Mouse (Mus musculus) liver (tissue): ENCODE data around the gene Hecw1.

ENCODE experiments used
- DNase-seq: peaks from one replicate; pipeline ENCODE4 v3.0.0-alpha.2; 2020; ENCODE audit warnings: mixed read lengths

Gene Hecw1

DNA sequence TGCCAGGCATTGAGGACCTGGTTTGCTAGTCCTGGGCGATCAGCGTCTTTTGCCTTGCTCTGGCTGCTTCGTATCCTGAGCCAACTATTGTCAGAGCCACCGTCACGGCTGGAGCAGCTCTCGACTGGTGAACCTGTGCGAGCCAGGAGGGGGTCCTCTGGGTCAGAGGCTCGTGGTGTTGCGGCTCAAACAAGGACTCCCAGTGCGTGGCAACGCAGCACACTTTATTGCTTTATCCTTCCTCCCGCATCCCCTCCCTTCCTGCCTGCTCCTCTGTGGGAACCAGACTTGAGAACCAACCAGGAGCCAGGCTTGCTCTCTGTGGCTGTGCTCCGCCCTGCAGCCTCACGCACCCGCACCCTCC, at the start of gene Hecw1:
TSS of gene Hecw1 (minus strand) at position 323 of the 364 bp plus-strand sequence.
- DNase-seq, result no peak

DNA sequence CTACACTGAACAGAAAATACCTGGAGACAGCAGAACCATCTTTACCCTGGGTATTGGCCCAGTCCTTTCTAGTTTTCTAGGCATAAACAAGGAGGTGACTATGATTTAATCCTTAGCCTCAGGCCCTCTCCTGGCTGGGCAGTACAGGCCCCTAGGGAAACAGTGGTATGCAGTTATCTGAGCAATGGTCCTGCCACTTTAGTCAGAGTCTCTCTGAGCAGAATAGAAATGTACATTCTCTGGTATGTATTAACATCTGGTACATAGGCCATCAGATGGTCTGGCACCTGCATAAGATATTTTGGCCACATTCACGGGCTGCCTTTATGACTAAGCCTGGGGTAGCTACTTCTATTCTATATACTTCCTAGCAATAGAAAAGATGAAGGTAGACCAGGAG, 38.3 kb upstream of the Hecw1 start:
- no peak for DNase-seq

DNA sequence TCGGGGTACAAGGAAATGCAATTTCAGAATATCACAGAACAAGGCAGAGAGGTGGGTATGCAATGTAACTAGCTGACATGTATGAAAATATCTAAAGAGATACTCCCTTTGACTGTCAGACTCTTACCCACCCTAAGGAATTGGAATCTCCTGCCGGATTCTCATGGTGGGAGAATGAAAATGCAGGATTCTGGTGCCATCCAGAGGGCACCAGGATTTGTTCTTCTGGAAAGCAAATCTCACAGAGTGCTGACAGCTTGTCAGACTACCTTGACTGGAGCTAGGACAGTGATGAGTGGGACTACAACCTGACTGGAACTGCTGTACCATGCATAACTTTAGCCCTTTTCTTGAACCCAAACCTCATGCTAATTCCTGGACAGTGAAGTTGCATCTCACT, 29.6 kb upstream of the Hecw1 start:
- no peak for DNase-seq

DNA sequence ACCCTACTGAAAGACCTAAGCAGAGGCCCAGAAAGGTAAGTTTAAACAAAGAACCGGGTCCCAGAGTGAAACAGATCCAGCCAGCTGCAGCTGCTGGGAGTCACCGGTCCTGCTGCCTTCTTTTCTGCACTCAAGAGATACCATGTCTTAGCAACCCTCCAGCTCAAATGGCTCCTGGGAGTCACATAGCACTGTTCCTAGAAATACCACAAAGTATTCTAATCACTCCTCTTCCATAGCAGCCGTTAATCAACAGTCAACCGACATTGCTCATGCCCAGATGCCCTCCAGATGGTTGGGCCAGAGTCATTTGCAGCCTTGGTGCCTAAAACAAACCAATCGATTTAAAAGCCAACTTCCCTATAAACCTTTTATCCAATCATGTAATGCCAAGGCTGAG, 19.8 kb upstream of the Hecw1 start:
- DNase-seq, result no peak

DNA sequence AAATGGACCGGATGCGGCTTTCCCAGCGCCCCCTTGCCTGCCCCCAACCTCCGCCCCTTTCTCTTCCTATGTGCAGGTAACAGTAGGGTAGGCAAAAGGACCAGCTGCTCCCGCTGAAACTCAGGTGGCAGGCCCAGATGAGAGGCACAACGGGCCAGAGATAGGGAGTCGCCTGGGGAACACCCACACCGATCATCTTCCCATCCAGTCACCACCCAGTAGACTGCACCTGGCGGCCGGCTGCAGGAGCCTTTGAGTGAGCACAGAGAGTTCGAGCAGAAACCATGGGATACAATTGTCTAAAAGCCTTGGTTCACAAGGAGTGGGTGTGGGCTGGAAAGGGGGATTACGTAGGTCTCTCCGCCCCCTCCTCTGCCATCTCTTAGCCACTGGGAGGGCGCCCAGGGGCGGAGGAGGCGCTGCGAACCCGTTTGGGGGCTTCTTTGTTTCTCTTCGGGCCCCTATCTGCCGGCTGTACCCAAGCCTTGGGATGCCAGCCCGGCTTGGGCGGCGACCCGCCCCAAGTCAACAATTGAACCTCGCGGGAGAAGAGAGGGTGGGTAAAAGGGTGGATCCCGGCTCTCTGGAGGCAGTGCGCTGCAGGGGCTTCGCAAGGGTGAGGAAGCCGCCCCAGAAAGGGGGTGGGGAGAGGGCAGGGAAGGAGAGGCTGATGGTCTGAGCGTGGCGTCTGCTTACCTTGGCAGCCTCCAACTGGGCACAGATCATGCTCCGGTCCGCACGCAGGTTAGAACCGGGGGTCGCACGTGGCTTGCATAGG, 711 bp downstream of the Hecw1 start:
- DNase-seq, result peak; percentile 21

DNA sequence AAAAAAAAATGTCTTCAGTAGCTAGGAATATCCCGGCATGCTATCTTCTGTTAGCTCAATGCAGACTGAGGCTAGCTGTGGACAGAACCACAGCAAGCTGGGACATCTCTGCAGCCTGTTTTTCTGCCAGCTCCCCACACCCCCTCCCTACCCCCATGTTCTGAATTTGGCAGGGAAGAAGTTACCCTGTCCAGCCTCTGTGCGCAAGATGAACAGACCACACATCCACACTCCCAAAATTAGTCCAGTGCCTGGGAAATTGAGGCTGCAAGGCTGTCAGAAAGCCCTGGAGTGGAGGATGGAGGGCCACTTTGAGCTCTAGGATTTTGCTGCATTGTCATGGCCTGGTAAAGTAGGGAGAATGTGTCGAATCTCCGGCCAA, 1.3 kb downstream of the Hecw1 start:
- DNase-seq, result no peak

DNA sequence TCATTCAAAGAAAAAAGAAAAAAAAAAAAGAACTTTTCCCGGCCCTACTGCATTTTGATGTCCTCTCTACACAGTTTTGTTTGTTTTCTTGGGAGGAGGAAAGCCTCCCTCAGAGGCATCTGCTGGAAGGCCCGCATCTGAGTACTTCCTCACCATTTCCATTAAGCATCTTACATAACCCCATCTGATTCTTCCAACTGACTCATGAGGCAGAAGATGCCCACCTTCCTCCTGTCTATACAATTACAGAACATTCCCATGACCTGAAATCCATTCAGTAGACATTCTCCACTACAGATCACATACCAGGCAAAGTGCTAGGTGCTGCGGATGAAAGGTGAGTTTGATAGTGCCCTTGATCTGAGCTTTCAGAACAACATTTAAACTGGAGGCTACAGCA, 3.4 kb downstream of the Hecw1 start:
- no peak for DNase-seq

DNA sequence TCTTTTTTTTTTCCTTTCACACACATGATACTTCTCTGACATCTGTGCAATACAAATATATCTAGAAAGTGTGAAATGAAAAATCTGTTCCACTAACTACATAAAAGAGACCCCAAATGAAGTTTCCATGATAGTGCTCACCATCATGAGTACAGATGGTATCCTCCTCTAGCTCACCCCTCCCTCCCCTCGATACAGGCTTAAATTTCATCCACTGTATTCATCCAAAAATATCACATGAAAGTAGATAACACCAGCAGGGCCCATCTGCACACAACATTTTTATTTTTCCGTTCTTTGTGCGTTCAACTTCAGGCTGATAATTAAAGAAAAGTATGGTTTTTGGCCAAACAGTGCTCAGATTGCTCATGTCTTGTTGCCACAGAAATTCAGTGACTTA, 5.5 kb downstream of the Hecw1 start:
- no peak for DNase-seq

DNA sequence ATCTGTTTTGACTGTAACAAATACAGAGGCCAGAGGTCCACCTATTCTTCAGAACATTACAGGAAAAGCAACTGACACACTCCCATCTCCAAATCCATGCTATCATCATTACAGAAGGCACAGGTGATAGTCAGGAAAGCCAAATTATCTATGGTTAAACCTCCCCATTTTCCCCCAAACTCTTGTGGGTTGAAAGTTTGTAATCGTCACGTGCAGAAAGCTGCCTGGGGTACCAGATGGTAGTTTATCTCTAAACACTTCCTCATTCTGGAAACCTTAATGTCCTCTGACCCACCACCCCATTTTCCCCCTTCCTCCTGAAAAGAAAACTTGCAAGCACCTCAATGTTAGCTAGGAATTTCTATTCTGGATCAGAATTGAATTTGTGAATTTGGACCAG, 7.9 kb downstream of the Hecw1 start:
- DNase-seq, result no peak

DNA sequence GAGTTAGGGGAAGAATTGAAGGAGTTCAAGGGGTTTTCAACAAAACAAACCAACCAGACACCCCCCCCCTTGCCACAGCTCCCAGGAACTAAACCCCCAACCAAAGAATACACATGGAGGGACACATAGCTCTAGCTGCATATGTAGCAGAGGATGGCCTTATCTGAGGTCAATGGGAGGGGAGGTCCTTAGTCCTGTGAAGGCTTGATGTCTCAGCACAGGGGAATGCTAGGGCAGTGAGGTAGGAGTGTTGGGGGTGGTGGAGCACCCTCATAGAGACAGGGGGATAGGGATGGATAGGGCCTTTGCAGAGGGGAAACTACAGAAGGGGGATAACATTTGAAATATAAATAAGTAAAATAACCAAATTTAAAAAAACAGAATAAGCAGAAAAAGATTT, 9.1 kb downstream of the Hecw1 start:
- no peak for DNase-seq

DNA sequence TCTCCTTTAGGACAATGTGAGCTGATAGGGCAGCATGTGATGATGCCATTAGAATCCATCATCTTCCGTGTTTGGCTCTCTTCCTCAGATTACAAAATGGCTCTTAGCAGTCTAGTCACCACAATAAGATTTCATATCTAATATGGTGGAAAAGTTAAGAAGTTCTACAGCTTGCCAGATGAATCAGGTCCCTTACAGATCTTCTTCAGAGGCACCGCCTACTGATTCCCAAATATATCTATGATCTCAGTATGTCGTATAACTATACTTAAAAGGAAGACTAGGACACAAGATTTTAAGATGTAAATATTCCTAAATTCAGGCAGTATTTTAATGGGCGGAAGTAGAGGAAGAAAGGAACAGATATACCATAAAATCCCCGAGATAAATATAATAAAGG, 16.3 kb downstream of the Hecw1 start:
- no peak for DNase-seq

DNA sequence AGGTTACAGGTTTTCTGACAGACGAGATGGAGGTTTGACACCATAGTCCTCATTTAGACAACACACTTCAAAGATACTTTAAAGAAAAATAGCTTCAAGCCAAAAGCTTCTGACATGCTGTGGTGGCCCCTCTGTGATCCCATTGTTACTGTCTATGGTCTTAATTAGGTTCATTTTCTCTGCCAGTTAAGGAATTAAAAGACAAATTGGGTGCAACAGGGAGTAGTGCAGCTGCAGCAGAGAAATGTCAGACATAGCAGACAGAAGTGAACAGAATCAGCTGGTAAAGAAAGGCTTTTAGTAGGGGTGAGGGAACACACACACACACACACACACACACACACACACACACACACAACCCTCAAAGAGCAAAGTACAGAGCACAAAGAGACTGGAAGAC, 22.8 kb downstream of the Hecw1 start:
- DNase-seq, result no peak

DNA sequence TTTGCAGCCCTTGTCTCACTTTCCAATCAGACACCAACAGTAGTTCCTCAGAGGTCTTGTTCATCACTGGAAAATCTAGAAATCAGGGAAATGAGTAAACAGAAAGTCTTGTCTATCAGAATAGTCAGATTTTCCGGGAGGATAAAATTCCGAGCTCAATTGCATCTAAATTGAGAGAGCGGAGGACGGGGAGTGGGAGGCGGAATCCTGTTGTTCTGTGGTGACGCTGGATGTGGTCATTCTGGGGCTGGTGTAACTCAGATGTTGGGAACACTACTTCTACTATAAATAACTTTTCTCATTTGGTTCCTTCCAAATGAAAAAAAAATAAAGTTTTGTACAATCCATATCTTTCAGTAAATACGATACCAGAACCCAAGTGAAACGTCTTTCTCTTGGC, 24.2 kb downstream of the Hecw1 start:
- DNase-seq, result no peak

DNA sequence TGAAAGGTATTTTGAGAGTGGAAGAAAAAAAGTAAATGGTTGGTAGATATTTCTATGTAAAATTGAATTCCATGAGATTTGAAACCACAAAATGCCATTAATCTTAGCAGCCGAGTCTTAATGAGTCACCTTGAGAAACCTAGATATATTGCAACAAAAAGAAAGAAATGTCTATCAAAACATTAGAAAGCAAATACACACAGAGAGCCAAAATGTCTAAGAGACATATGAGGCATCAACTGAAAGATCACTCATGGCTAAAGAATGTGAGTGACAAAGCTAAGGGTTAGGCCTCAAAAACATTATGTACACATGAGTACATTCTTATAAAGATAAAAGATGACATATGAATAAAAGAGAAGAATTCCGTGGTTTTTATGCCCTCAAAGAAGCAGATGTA, 26.1 kb downstream of the Hecw1 start:
- no peak for DNase-seq

DNA sequence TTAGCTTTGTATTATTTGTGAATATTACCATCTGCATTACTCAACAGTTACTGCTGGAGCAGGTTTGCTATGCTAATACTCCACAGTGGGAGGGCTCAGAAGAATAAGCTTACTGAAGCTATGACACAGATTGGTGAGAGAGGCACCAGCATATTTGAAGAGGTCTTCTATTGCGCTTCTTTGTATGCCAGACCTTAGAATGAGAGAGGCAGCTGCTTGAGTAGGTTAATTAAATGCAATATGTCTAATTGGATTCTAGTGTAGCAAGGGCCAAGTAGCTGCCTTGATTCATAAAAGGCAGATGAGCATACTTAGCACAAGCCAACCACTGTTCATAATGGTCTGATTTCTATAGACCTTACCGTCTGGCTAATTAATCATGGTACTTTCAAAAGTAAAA, 35.2 kb downstream of the Hecw1 start:
- no peak for DNase-seq

DNA sequence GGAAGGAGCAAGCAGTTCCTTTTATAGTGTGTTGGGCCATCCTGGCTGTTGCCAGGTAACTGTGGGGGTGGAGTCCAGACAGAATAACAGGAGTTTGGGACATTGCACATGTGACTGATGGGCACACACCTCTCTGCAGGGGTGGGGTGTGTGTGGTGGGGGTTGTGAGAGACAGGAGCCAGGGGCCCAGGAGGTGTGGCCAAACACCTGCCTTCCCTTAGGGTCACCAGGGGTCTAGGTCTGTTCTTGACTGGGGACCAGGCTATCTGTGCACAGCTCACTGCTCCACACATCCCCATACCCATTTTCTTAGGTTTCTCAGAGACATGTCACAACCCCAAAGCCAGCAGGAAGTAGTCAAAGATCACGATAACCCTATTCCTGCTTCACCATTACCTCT, 51.9 kb downstream of the Hecw1 start:
- DNase-seq, result no peak

DNA sequence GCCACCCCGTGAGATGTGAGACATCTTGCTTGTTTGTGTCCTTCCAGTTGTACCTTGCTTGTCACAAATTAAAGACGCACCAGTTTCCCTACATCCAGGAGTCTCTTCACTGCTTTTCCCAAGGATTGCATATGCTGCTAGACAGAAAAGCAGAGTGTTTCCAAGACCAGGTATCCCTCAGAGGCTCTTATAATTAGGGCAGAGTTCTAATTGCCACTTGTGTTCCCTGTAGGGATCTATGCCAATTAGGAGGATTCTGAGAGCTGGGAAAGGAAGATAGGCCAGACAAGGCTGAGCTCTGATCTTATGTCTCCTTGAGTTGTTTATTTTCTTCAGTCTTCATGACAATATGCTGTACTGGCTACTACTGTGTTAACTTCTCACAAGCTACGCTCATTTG, 55.5 kb downstream of the Hecw1 start:
- no peak for DNase-seq

DNA sequence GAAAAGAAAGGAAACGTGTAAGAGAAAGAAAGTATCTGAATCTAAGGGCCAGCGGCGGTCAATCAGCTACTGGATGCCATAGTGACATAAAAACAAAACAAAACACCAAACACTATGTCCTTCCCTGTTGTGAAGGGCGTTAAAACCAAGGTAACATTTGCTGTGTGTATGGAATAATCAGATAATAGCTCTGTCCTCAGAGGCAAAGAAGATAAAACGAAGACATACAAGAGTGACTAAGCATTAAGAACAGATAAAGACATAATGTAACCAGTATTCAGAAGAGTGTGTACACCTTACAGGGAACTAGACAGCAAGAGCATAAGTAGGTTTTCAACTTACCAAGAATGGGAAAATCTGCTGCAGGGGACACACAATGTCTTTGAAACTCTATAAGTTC, 62.0 kb downstream of the Hecw1 start:
- DNase-seq, result no peak

DNA sequence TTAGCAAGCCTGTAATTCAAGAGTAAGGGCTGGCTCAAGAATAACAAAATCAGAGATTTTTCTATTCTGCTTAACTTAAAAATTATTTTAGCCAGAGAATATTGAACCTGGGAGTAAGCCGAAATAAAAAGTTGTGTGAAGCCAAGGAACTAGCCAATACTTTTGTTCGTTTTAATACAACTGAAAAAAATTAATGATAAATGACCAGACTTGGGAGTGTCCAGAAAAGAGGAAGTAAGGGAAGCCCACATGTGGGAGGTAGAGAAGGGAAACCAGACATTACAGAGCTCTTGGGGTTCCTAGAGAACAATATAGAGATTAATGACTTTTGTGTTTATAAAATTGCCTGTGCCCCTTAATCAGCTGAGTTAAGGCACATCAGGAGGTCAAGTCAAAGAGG, 66.0 kb downstream of the Hecw1 start:
- no peak for DNase-seq

DNA sequence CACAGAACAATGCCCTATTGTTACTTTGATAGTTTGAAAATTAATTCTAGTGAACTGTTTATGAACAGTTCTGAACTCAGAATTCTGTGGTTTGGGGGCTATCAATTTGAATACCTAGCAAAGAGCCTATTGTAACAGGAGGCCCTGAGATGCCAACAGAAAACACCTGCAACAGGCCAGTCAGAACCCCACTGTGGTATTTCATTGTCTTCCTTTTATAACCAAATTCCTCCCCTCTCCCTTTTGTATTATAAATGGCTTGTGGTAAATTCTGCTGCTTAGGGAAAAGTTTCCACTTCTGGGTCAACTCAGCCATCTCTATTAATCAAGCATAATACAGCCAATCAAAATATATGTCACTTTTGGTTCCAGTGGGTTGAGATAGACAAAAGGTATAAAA, 83.5 kb downstream of the Hecw1 start:
- DNase-seq, result no peak

DNA sequence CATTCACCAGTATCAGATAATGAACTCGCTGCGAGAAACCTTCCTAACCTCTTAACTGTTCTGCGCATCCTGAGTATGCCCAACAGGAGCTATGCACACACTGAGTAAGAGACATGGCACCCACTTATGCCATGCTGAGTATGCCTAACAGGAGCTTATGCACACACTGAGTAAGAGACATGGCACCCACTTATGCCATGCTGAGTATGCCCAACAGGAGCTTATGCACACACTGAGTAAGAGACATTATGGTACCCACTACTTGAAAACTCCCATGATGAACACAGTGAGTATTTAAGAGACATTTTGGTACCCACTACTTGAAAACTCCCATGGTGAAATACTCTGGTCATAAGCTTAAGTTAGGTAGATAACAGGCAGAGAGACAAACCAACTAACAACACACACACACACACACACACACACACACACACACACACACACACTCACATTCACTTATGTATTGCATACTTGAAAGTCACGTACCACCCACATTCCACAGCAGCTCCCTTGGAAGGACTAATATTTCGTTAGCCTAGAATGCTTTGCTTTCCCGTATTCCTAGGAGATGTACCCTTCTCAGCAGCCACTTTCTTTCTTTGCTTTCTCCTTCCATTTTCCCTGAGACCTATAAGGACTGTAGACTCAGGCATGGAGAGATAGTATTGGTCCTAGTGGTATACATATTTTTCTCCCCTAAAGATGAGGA, 94.0 kb downstream of the Hecw1 start:
- no peak for DNase-seq

DNA sequence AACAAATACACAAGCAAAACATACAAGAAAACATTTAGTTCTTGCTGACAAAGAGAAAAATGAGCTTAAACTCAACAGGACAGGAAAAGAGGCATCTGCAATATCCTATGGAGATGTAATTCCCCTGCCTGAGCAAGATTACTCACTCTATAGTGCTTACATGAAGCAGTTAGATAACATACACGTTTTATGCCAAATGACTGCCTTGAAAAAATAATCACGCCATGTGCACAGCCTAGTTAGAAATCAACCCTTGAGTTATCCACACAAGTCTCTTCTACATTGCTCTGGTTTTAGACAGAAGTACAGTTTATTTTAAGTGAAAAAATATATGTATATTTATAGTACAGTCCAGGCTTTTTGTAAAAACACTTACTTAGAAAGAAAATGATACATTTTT, 98.2 kb downstream of the Hecw1 start:
- no peak for DNase-seq

DNA sequence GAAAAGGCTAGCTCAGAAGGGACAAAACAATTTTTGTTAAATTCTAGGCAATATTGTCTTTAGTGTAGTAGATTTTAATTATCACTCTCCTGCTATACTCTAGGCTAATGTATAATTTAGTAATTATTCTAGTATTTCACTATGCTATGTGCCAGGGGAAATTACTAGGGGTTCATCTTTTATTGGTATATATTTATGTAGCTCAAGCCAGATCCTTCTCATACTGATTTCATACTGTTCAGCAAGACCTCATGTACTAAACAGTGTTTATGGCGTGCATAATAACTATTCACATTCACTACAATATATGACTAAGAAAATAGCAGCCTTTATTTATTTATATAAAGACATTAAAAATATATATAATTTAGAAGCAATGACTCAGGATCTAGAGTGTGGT, 109.6 kb downstream of the Hecw1 start:
- no peak for DNase-seq

DNA sequence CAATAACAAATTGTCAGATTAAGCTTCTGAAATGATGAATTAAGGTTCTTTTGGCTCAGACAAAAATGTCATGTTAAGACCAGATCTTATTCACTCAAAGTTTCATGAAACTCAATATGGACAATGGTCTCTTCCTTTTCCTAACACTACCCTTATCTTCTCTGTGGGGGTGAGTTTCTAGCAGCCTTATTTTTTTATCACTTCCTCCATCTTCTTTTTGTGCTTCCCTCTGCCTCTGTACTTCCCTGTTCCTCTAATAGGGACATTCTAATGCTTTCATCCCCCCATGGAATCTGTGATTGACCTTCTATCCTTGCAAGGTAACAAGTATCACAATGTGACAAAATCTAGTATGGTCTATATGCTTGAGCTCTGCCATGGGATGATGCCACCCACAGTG, 148.6 kb downstream of the Hecw1 start:
- no peak for DNase-seq

DNA sequence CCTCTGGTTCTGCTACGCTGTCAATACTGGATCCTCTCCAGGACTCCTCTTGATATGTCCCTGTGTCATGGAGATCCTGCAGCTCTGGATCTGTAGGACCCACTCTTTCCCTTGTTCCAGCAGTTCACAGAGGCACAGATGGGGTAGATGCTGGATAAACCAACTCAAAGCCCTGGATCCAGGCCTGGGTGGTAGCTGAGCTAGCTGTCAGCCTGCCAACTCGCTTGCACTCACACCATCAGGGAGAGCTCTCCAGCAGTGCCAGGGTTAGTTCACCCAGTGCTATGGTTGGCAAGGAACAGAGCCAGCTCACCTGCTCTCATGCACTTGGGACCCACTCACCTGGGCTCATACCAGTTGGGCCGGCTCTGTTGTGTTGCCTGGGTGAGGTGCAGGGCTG, 157.5 kb downstream of the Hecw1 start:
- no peak for DNase-seq
